Mouse (Mus musculus): Measurements from ENCODE around the gene Rab5b.

Rab5b gene

DNA sequence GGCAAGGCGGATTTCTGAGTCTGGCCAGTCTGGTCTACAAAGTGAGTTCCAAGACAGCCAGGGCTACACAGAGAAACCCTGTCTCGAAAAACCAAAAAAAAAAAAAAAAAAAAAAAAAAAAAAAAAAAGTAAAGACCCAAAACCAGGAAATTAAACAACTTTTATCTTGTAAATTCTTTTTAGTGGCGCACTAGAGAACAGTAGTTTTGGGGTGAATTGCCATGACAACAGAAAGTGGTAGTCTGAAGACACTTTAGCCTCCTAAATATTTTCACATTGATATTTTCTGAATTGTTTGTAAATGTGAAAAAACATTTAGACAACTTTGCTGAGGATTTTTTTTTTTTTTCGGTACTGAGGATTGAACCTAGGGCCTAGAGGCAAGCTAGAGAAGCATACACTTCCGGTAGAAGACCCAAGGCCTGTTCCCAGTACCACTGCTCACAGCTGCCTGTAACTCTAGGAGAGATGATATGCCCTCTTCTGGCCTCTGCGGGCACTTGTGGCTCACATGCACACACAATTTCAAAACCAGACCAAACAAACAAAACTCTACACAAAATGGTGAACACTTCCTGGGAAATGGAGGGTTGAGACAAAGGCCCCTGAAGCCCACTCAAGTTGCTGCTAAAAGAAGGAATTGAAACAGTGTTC is 1.1 kb upstream of the Rab5b start:
- DNase-seq = peak; percentile 43

DNA sequence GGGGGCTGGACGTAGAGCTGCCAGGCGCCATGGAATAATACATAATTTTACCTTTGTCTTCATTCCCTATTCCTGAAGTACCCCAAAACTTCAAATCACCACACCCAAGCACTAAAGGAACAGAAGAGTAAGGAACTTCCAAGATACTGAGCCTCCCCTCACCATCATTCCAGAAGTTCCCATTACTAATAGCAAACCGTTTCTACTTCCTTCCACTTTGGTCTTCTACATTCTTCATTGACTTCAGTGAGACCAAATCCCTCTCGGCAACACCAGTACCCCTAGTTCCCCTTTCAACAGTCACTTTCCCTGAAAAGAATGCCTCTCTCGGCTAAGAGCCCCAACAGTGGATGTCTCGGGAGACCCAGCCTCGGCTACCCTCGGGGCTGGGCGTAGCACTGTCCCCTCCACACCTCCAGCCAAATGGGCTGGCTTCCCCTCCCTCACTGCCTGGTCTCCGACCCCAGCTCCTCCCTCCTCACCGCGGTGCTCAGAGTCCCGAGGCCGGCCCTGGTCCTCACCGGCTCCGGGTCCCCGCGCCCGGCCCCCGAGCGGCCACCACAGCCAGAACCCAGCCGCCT is 563 bp downstream of the Rab5b start:
- no peak for DNase-seq

DNA sequence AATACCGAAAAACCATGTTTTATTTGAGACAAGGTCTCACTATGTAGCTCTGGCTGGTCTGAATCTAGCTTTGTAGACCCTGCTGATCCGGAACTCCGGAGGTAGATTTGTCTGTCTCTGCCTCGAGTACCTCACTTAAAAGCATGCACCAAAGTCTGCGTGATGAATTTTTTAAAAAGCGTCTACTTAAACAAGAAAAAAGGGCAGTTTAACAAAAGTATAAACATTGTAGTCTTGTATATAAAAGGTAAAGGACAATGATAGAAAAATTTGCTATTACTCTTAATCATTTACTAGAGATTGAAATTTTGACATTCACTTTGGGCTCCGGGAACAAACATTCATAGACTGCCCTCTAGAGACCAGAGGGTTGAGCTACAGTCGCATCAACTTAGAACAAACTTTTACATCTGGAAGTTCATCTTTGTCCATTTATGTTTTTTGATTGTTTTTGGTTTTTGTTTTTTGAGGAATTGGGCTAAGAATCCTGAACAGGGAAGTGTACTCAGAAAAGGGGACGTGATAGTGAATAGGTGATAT is 21.5 kb downstream of the Rab5b start:
- DNase-seq = peak; percentile 19

DNA sequence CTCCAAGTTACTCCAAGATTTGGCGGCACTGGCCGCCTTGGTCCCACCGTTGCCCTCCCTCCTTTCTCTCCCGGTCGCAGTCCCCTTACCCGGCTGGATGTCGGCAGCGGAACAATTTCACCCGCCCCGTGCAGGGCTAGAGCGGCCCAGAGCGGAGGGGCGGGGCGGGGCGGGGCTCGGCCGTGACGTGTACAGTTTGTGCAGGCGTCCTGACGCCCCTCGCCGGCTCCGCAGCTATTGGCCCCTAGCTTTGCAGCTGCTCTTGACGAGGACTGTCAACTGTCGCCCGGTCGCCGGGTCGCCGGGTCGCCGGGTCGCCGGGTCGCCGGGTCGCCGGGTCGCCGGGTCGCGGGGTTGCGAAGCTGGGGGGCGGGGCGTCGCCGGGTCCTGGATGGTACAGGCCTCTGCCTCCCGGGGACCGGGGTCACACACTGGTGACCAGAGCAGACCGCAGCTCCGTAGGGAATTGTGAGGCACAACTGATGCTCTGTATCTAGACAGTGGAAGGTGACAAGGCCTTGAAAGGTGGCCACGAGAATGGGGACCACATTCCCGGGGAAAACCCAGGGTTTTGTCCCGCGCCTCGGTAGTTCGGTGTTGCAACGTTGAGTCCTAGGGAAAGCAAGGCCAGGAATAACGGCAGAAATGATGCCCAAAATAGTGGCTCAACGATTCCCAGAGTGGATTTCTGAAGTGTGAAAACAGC is 22.1 kb downstream of the Rab5b start, which contains the start of gene Suox:
TSS of gene Suox (minus strand) at position 311 of the 706 bp plus-strand sequence.
- DNase-seq = peak; percentile 85

DNA sequence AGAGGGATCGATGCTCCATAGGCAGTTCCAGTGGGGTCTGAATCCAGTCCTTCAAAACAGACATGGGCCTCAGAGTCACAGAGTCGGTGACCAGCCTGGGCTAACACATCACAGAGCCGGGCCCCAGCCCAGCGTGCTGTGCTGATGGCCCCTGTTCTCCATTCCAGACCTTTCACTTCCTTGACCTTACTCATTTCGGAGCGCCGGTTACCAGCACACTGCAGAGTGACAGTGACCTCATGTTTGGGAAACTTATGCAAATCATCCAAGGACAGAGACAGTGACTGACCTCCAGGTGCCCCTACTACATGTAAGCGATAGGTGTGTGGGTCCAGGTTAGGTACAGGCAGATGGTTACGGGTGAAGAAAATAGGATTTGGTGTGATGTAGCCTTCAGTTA is 24.9 kb downstream of the Rab5b start:
- no peak for DNase-seq

DNA sequence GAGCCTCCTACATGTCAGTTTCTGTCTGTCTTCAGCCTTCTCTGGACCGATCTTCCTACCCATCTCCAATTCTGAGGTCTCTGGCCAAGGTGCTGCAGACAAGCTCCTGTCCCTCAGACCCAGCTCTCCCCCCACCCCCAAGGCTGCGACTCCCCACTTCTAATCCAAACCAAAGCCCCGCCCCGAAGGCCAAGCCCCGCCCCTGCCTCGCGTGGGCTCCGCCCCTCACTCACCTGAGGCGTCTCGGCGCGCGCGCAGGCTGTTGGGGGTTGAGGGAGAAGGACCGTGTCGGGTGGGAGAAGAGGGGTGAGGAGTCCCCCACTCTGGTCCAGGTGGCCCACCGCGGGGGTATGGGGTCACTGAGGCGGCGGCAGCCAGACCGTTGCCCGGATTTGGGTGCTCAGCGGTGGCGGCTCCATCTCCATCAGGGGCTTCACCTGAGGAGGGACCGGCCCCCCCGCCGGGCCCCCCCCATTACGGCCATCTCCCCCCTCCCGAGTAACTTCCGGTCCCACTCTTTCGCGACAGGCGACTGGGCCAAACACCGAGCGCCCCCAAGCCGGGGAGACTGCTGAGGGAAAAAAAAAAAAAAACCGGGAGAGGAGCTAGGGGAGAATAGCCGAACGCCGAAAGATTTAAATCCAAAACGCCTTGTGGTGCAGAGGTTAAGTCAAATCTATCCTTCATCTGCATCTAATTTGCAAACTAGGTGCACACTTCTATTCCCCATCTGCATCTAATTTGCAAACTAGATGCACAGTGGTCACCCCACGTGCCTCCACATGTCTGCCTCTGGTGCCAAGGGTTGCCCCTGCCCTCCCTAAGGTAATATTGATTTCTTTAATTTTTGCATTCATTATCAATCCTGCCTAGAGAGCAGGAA is 27.0 kb downstream of the Rab5b start:
- DNase-seq = peak; percentile 88

DNA sequence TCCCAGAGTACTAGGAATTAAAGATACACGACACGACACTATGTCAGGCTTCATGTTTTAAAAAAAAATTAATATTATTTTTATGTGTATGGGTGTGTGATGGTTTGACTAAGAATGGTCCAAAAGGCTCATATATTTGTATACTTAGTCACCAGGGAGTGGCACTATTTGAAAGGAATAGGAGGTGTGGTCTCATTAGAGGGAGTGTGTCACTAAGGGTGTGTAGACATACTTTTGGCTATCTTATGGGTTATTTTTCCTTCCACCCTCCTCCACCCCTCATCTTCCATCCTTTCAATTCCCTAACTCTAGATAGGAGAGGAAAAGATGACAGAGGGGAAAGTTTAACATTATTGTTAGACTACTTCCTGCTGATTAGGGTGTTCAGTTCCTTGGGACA is 30.3 kb downstream of the Rab5b start:
- no peak for DNase-seq

DNA sequence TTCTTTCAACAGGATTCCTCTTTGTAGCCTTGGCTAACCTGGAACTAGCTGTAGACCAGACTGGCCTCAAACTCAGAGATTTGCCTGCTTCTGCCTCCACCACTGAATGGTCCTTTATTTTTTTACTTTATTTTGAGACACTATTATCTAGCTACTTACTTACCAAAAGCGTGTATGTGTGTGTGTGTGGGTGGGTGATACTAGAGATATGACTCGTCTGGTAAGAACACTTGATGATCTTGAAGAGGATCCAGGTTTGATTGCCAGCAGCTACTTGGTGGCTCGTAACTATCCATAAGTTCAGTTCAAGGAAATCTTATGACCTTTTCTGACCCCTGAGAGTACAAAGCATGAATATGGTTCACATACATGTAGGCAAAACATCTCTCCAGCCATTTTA is 30.8 kb downstream of the Rab5b start:
- DNase-seq = no peak

DNA sequence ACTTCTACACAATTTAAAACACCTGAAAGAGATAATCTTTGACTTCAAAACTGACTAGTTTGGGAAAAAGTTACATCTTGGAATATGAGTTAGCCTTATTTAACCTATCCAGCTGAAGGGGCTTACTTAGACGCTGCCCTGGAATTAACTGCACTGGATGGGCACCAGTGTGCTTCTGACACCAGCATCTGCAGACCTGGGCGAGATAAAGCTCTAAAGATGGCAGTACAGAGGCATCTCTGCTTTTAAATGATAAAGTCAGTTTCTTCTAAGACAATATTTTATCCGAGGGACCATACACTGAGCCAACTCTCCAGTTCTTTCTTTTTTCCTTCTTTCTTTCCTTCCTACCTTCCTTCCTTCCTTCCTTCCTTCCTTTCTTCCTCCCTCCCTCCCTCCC is 31.3 kb downstream of the Rab5b start:
- no peak for DNase-seq

DNA sequence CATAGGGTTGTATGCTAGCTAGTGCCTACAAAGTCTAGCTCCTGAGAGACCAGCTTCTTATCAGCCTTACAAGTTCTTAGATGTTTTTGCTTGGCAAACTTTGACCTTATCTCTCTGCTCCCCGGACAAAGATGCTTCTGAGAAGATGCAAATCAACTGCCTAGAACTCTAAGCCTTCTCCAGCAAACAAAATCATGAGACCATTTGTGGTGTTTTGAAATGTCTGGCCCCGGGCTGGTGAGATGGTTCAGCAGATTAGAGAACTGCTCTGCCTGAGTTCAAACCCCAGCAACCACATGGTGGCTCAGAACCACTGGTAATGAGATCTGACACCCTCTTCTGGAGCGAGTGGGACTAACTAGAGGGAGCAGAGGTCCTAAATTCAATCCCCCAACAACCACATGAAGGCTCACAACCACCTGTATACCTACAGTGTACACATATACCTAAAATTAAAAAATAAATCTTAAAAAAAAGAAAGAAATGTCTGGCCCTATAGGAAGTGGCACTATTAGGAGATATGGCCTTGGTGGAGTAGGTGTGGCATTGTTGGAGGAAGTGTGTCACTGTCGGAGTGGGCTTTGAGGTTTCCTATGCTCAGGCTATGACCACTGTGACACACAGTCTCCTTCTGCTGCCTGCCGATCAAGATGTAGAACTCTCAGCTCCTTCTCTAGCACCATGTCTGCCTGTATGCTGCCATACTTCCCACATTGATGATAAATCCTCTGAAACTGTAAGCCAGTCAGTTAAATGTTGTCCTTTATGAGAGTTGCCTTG is 32.4 kb downstream of the Rab5b start:
- DNase-seq = no peak

DNA sequence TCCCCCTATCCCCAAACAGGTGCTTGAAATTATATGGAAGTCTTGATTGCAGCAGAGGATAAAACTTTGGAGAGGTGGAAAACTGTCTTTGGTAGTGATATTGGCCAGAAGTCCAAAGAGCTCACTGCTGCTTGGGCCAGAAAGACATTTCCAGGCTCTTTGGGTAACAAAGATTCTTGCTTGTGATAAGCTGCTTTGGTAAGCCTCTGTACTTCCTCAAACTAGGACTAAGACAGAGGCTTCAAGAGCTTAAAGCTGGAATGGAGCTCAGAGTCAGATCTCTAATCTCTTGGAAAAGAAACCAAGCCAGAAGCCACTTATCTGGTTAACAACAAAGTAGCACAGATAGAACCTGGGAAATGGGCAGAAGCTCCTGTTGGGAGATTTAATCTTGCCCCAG is 33.6 kb downstream of the Rab5b start:
- DNase-seq = no peak

DNA sequence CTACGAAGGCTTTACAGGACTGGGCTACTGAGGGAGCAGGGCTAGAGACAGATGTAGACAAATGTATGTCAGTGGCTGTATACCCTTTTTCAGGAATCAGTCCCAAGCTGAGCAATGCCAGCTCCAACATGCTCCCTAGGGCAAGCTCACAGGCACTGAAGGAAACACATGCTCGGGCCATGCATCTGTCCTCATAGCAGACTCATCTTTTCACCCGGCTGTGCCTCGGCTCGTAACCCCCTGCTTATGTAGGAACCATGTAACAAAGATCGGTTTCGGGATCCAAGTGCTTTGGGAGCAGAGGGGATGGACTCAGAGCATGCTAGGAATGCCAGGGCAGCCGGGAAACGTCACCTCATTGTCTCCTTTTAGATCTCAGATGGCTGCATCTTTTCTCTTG is 36.6 kb downstream of the Rab5b start:
- DNase-seq = no peak

DNA sequence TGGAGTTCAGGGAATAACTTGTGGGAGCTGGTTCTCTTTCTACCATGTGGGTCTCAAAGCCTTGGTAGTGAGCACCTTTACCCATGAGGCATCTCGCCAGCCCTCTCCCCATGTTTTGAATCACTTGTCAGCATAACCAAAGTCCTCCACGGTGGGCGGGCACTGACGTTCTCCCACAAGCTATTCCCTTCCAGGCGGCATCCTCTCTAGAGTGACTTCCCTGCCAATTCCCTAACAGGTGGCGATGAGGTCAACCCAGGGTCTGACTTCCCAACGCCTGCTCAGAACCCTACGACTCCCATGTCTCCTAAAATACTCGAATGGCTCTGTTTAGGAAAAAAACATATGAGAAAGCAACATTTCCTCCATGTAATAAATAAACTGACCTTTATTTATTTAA is 38.2 kb downstream of the Rab5b start:
- no peak for DNase-seq

DNA sequence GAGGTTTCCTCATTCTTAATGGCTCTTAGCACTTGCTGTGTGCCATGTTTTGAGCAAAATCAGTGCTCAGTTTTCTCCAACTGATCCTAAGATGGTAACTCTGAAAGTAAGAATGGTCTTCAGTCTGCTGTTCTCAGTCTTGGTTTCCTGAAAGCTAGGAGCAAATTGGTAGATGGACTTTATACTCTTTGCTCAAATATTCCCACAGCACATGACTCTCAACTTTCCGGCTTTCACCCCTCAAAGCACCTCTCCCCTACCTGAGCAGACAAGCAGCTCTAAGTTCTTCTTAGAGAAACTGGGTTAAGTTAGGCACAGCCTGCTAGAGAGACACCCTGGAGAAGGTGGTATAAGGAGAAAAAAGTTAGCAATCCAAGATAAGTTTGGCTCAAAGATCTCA is 39.3 kb downstream of the Rab5b start:
- no peak for DNase-seq

DNA sequence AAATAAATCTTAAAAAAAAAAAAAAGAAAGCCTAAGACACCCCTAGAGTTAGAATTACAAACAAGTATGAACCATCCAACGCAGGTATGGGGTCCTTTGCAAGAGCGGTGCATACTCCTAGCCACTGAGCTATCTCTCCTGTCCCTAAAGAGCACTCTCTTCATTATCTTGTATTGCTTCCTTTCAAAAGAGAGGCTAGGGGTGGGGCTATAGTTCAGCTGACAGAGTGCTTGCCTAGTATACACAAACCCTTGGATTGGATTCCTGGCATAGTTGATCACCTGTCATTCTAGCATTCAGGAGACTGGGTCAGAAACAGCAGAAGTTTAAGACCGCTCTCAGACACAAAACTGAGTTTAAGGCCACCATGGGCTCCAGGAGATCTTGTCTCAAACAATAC is 40.8 kb downstream of the Rab5b start:
- no peak for DNase-seq

DNA sequence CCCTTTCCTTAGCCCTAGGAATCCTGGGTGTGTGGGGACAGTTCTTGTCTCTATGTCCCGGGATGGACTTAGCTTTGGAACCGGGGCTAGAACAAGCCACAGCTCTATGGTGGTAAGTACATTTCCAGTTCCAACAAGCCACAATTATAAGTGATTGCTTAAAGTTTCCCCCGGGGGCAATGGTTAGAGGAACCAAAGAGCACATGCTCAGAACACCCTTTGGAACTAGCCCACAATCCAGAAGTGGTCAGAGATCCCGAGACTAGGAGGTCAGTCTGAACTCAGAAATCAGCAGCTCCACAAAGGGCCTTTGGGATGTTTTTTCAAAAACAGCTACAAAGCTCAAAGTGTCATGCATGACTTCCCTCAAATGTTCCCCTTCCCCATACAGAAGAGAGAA is 42.2 kb downstream of the Rab5b start:
- DNase-seq = no peak

DNA sequence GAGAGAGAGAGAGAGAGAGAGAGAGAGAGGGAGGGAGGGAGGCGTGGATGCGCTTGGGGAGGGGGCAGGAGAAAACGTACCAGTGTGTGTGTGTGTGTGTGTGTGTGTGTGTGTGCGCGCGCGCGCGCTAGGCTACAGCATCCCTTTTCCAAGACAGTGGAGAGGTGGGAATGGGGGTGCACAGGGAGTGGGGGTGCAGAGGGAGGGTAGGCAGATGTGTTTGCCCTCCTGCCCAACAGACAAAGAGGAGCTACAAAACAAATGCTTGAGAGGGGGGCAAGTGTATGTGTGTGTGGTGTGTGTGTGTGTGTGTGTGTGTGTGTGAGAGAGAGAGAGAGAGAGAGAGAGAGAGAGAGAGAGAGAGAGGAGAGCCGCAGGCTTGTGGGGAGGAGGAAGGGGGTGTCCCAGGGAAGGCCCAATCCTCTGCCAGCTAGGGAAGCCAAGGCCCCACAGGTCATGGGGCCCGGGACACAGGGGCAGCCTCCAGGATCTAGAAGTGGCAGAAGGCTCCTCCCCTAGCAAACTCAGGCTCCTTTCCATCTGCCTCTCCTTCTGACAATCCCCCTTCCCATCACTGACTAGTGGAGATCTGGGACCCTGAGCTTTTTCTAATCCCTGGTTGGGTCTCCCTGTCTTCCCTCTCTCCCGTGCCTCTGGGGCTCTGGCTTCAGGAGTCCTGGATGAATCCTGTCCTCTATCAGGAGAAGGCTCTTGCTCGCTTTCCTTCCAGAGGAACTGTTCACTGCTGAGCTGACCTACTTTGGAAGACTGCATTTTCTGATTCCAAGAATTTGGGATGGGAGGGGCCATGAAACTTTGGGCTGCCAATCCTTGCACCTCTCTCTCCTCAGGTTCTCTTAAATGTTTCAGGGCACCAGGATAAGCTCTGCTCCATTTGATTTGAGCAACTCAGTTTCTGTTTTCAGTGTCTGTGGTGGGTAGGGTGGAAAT is 49.6 kb downstream of the Rab5b start:
- DNase-seq = peak; percentile 56

DNA sequence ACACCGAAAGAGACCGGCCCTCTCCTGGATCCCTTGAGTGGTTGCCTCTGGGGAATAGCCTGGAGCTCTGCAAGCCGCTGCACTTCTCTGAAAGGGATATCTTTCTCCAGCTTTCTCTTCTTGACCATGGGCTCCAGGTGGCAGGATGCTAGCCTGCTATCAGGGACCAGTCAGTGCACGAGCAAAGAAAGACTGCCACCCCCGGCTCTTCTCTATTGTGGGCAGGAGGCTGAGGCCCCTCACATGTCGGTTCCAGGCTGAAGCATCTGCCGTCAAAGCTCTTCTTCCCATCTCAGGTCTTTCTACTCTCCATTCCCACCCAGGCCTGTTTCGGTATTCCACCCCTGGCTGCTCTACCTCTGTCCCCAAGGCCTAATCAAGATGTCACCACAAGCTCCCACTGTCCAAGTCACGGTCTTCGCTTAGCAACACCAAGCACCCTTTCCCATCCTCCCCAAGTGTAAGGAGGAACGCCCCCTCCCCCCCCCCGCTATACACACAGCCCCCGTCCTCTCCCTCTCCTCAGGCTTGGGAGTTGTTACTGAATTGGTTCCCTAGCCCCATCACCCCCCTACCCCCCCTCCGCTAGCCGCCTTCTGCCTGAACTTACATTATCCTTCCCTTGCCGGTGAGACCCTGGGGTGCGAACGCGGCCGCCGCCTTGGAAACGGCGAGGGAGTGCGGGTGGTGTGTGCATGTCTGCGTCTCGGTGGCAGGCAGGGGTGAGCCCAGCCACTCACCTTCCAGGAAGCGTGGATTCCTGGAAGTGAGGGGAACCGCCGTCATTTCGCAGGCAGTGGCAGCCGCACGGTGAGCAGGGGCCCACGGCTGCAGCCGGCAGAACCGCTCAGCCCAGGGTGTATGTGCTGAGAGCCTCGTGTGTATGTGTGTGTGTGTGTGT is 50.7 kb downstream of the Rab5b start, which contains the start of gene Ikzf4:
TSS of gene Ikzf4 (minus strand) at position 881 of the 901 bp plus-strand sequence.
- DNase-seq = peak; percentile 66

DNA sequence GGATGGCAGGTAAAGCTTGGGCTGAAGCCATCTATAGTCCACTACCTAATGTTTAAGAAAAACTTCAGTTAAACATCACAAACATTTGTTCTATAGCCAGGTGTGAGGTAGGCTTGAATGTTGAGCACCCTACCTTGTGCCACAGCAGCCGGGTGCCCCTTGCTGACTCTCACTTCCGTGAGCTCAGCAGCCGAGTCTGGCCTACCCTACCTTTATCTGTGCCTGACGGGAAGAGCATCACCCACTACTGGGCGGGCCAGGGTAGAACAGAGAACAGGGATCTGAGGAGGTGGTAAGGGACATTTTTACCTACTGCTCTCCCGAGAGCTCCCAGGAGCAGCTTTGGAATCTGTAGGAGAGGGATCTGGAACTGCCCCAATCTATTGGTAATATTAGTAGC is 53.3 kb downstream of the Rab5b start:
- no peak for DNase-seq

DNA sequence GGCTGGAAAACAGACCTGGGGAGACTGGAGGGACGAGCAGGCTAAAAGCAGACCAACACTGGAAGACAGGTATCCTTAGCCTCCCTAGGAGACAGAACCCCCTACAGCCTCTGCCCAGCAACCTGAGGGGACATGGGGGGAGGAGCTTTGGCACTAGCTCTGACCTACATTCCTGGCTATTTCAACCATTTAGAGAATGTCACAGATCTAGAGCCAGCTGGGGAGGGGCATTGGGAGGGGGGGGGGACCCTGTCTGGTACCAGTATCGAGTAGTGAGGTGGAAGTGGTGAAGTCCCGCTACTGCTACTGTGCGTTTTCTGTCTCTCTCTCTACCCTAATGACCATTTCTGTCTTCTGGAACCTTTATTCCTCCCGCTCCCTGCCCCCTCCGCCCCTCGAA is 54.2 kb downstream of the Rab5b start:
- DNase-seq = no peak

Measured in cerebellum, adult 9-11 months (tissue).